Mouse (Mus musculus) G1E (cell line): ENCODE data around the gene Tubb4b.

ENCODE experiments used
- CTCF ChIP-seq: IDR thresholded peaks from 2 replicates; pipeline ENCODE4 v1.5.1; 2012; ENCODE audit warnings: low read depth, low read length, inconsistent platforms, mixed read lengths
- GATA1 ChIP-seq: IDR thresholded peaks from 2 replicates; pipeline ENCODE4 v1.6.1; 2012; ENCODE audit warnings: borderline replicate concordance, low read length, inconsistent platforms, mixed read lengths
- TAL1 ChIP-seq: conservative IDR thresholded peaks from 2 replicates; pipeline ENCODE4 v1.6.1; 2012; ENCODE audit warnings: low read depth, low read length, inconsistent platforms, mixed read lengths

- TF ChIP-seq CTCF (no peak), TAL1 (no peak), GATA1 (no peak)
Observed at GRCm38 (mm10) chr2:25264286-25264660, 39.8 kb upstream of the Tubb4b start.
